Mouse (Mus musculus): ENCODE measurements around the gene 9030624G23Rik.
"Not testable (repeated sequence)": the region's sequence is repeated elsewhere in the genome, so short reads cannot be mapped to it uniquely, and the experiment has no call there.

9030624G23Rik gene

GRCm38 (mm10) chr12:24097108-24097520, at the start of gene 9030624G23Rik:
9030624G23Rik (minus strand) TSS chr12:24097246.
- peak; percentile 36 to 64 for DNase-seq

- DNase-seq, result not testable (repeated sequence)
Observed at GRCm38 (mm10) chr12:24083096-24083495, 13.9 kb downstream of the 9030624G23Rik start.

All from lung, adult 18-20 months (tissue).